In genomic region chr9:75025689-75026088, GRCm38 (mm10) we compare ENCODE assay signal across 11 mouse cellular contexts. TPM values are rescaled to one million over a fixed set of nuclear protein-coding genes. Genes with fewer than 3 reads are reported as not detected.
DNase-seq lines count a peak whose midpoint lies in the region; ATAC-seq and TF ChIP-seq lines count a peak whose summit lies in the region.
"Had no signal": no experiment of that assay in that cellular context is flagged by ENCODE, and none has a peak within 500 bp of the region (broad histone marks: within the 10 kb centered on the region; RNA-seq: fewer than 3 reads in every experiment).

No protein-coding gene starts in this region.

- no peak overlapping the region for H3K4me3 ChIP-seq in liver, embryonic 14.5 days (ENCODE audit: insufficient read depth in 1 of 2, low read depth in 2 of 2, low read length in 2 of 2)
- no peak overlapping the region for H3K4me3 ChIP-seq in liver, embryonic 12.5 days
- H3K4me3 ChIP-seq: heart, embryonic 10.5 days; intestine, embryonic 15.5 days; megakaryocyte, embryonic 14.5 days had no signal

- H3K27ac ChIP-seq in liver, embryonic 14.5 days, result no peak overlapping the region
- no peak overlapping the region for H3K27ac ChIP-seq in liver, embryonic 12.5 days
- H3K27ac ChIP-seq: heart, embryonic 10.5 days; intestine, embryonic 15.5 days had no signal

- no peaks in the 10 kb centered on the region for H3K27me3 ChIP-seq in liver, embryonic 14.5 days (ENCODE audit: control insufficient read depth, insufficient read depth, low read length)
- no peaks in the 10 kb centered on the region for H3K27me3 ChIP-seq in liver, embryonic 12.5 days (replicated peaks)
- H3K27me3 ChIP-seq: intestine, embryonic 15.5 days; megakaryocyte, embryonic 14.5 days had no signal

- no peak for TF ChIP-seq EP300 in liver, embryonic 14.5 days (IDR thresholded peaks at IDR 0.05; ENCODE audit: low read depth)

- DNase-seq in embryo, embryonic 10.5 days (ENCODE audit: low spot score), result peak; percentile 43
- no peak for DNase-seq in embryo, embryonic 11 days
- DNase-seq in liver, embryonic 14.5 days (ENCODE audit: low read depth in 3 of 3, low spot score in 3 of 3), result no peak
- DNase-seq in induced T-regulatory cell, adult 2 months (ENCODE audit: low read depth), result peak; percentile 54
- DNase-seq in urinary bladder, postnatal 25 days (ENCODE audit: low spot score), result no peak
- no peak for DNase-seq in layer of hippocampus, postnatal 36 days

- TF ChIP-seq CTCF in liver, embryonic 14.5 days (IDR thresholded peaks at IDR 0.05; ENCODE audit: low read depth), result peak; percentile 57

- no peak overlapping the region for H3K9ac ChIP-seq in liver, embryonic 14.5 days (replicated peaks)
- H3K9ac ChIP-seq in liver, embryonic 12.5 days, result no peak overlapping the region
- H3K9ac ChIP-seq: intestine, embryonic 15.5 days had no signal

- no peaks in the 10 kb centered on the region for H3K9me3 ChIP-seq in liver, embryonic 14.5 days (ENCODE audit: control insufficient read depth, low read length)
- no peaks in the 10 kb centered on the region for H3K9me3 ChIP-seq in liver, embryonic 12.5 days (replicated peaks)
- H3K9me3 ChIP-seq: heart, embryonic 10.5 days; intestine, embryonic 15.5 days; megakaryocyte, embryonic 14.5 days had no signal

- ATAC-seq in liver, embryonic 14.5 days (ENCODE audit: insufficient read depth), result no peak
- ATAC-seq in liver, embryonic 12.5 days, result no peak
- ATAC-seq in CD4-positive, CD25-positive, alpha-beta regulatory T cell, adult 4 months, result peak; percentile 65
- ATAC-seq: intestine, embryonic 15.5 days had no signal

- 53% methylated on average over 6 of the region's 6 CpGs for WGBS in liver, embryonic 14.5 days (ENCODE audit: insufficient replicate concordance)
- 54% methylated on average over 6 of the region's 6 CpGs for WGBS in liver, embryonic 12.5 days (ENCODE audit: insufficient replicate concordance)

- no peaks in the 10 kb centered on the region for H3K36me3 ChIP-seq in liver, embryonic 14.5 days (replicated peaks; ENCODE audit: control insufficient read depth, insufficient read depth, low read depth)
- peaks cover 3% of the 10 kb centered on the region; the same call in 1 of the 2 replicates for H3K36me3 ChIP-seq in liver, embryonic 12.5 days
- H3K36me3 ChIP-seq: intestine, embryonic 15.5 days had no signal

- H3K4me1 ChIP-seq in liver, embryonic 14.5 days (replicated peaks; ENCODE audit: control insufficient read depth in 2 of 2, insufficient read depth in 2 of 2, low read length in 1 of 2), result peaks cover 0 to 13% of the 10 kb centered on the region in 2 experiments; a peak in 2 of 4 replicates
- H3K4me1 ChIP-seq in liver, embryonic 12.5 days, result peaks cover 8% of the 10 kb centered on the region

- no peak overlapping the region for H3K4me2 ChIP-seq in liver, embryonic 14.5 days (ENCODE audit: low read depth)
- no peak overlapping the region for H3K4me2 ChIP-seq in liver, embryonic 12.5 days
- H3K4me2 ChIP-seq: intestine, embryonic 15.5 days had no signal

RNA-seq across cellular contexts. Expression of gene Arpp19, which starts 11.7 kb away (rescaled TPM):
- 11.6 and 31.4 TPM in 2 replicates for polyA plus RNA-seq in liver, embryonic 14.5 days (2012; rRNA removed)
- 151 and 156 TPM in 2 replicates for polyA plus RNA-seq in liver, embryonic 14.5 days (2014; fragmentation: Nextera tagmentation; extraction: Ambion mirVana)
- polyA plus RNA-seq in liver, embryonic 12.5 days (2016; fragmentation: Nextera tagmentation; extraction: Ambion mirVana), result 232 and 236 TPM in 2 replicates
- polyA plus RNA-seq in CD4-positive, CD25-positive, alpha-beta regulatory T cell, adult 4 months (2017; shearing (Covaris generic)), result 100 to 1,000 TPM; 284 to 368 TPM
- 100 to 1,000 TPM; 173 to 178 TPM for total RNA-seq in layer of hippocampus, postnatal 36 days (2021)

RNA-seq across cellular contexts. Expression of gene Myo5a, which starts 45.1 kb away (rescaled TPM):
- 0.87 and 1.3 TPM in 2 replicates for polyA plus RNA-seq in liver, embryonic 14.5 days (2012; rRNA removed)
- polyA plus RNA-seq in liver, embryonic 14.5 days (2014; fragmentation: Nextera tagmentation; extraction: Ambion mirVana), result 1.2 and 1.6 TPM in 2 replicates
- polyA plus RNA-seq in liver, embryonic 12.5 days (2016; fragmentation: Nextera tagmentation; extraction: Ambion mirVana), result 3.8 and 3.9 TPM in 2 replicates
- polyA plus RNA-seq in CD4-positive, CD25-positive, alpha-beta regulatory T cell, adult 4 months (2017; shearing (Covaris generic)), result 1 to 10 TPM; 6.0 to 8.2 TPM
- total RNA-seq in layer of hippocampus, postnatal 36 days (2021), result 100 to 1,000 TPM; 189 to 191 TPM

Comparison
In these comparisons a context has a peak if more than half of its experiments do, and no peak if none do; other contexts are left out.
1. DNase-seq: peak in embryo, embryonic 10.5 days (single experiment) and induced T-regulatory cell, adult 2 months (single experiment); none in embryo, embryonic 11 days (single experiment), liver, embryonic 14.5 days (0 of 3), urinary bladder, postnatal 25 days (single experiment) and layer of hippocampus, postnatal 36 days (0 of 2).